Mouse (Mus musculus) embryonic facial prominence, embryonic 13.5 days (tissue): ENCODE results near the gene Mcoln1. TPM values are rescaled to one million over a fixed set of nuclear protein-coding genes. Genes with fewer than 3 reads are reported as not detected.

ENCODE experiments used
- ATAC-seq: fragments of 200-750 bp; cut with Nextera tagmentation; 2 replicates; pipeline ENCODE4 v1.8.0; 2017; ENCODE audit warnings: low read depth; ENCODE audit not compliant: insufficient number of reproducible peaks, insufficient read depth, low FRiP score, low TSS enrichment
- H3K27ac ChIP-seq: fragments of 300-500 bp; sonication (generic); 2 replicates; pipeline ENCODE4 v1.5.1; 2015; ENCODE audit warnings: moderate library complexity, mild to moderate bottlenecking, inconsistent platforms
- H3K27me3 ChIP-seq: fragments of 300-500 bp; sonication (generic); 2 replicates; pipeline ENCODE4 v1.6.1; 2015; ENCODE audit warnings: mild to moderate bottlenecking, inconsistent platforms
- H3K36me3 ChIP-seq: fragments of 300-500 bp; sonication (generic); 2 replicates; pipeline ENCODE4 v1.6.1; 2015; ENCODE audit warnings: mild to moderate bottlenecking, inconsistent platforms
- H3K4me1 ChIP-seq: fragments of 300-500 bp; sonication (generic); 2 replicates; pipeline ENCODE4 v1.6.1; 2015; ENCODE audit warnings: inconsistent platforms
- H3K4me2 ChIP-seq: fragments of 300-500 bp; sonication (generic); 2 replicates; pipeline ENCODE4 v1.6.1; 2015; ENCODE audit warnings: moderate library complexity, mild to moderate bottlenecking, inconsistent platforms
- H3K4me3 ChIP-seq: fragments of 300-500 bp; sonication (generic); 2 replicates; pipeline ENCODE4 v1.5.1; 2015; ENCODE audit warnings: mild to moderate bottlenecking, inconsistent platforms
- H3K9ac ChIP-seq: fragments of 300-500 bp; sonication (generic); 2 replicates; pipeline ENCODE4 v1.6.1; 2015; ENCODE audit warnings: mild to moderate bottlenecking, inconsistent platforms
- H3K9me3 ChIP-seq: fragments of 300-500 bp; sonication (generic); 2 replicates; pipeline ENCODE4 v1.6.1; 2016; ENCODE audit warnings: inconsistent platforms
- whole genome bisulfite sequencing: fragments of 180-500 bp; shearing (Covaris S2); methylation state at CpG from one replicate; pipeline ENCODE4 v1.1.7; 2015; ENCODE audit warnings: mixed read lengths; 5-methylcytosine and 5-hydroxymethylcytosine counted together
- polyA plus RNA-seq: library from polyadenylated mRNA; unstranded; fragments of >200 nt; fragmentation: Nextera tagmentation; extraction: Ambion mirVana; gene quantifications from 2 replicates; pipeline ENCODE4 v1.2.1, GENCODE M21; 2015

The Mcoln1 gene
- polyA plus RNA-seq, 1 experiment from 2014 or later: 58.3 TPM

- Histone ChIP-seq H3K4me1 (peaks cover 6% of the 10 kb centered on the region), H3K4me2 (no peak overlapping the region), H3K36me3 (no peaks in the 10 kb centered on the region), H3K4me3 (no peak overlapping the region), H3K9me3 (no peaks in the 10 kb centered on the region), H3K27ac (no peak overlapping the region), H3K27me3 (peaks cover 11% of the 10 kb centered on the region), H3K9ac (no peak overlapping the region)
- ATAC-seq: no peak
- 71% methylated on average over 4 of the region's 4 CpGs for WGBS
These were observed 20.0 kb upstream of the Mcoln1 start for GRCm38 (mm10) chr8:3480221-3480785.

GRCm38 (mm10) chr8:3481605-3482004 lies 18.7 kb upstream of the Mcoln1 start:
- Histone ChIP-seq H3K4me1 (peaks cover 3% of the 10 kb centered on the region; the same call in 1 of the 2 replicates), H3K9ac (no peak overlapping the region), H3K27me3 (no peaks in the 10 kb centered on the region), H3K36me3 (no peaks in the 10 kb centered on the region), H3K4me2 (no peak overlapping the region), H3K4me3 (no peak overlapping the region), H3K9me3 (no peaks in the 10 kb centered on the region), H3K27ac (no peak overlapping the region)
- 62% methylated on average over 5 of the region's 5 CpGs for WGBS
- no peak for ATAC-seq

DNA sequence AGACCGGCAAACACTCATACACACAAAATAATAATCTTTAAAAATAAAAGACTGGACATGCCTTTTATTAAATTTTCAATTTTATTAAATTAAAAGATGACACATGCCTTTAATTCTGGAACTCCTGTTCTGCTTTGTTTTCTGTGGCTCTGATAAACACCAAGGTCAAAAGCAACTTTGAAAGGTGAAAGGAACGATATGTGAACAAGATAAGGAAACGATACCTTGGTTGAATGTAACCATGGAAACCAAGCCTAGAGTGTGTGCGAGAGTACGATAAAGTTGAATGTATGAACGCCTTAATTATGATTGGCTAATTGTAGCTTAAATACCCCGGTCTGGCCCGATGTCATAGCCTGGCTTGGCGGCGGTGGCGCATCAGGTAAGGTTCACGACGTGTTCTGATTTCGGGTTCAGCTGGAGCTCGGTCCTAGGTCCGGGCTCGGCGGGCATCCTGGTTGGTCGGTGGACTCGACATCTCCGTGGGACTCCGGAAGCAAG lies 18.0 kb upstream of the Mcoln1 start:
- Histone ChIP-seq H3K4me2 (no peak overlapping the region), H3K27me3 (no peaks in the 10 kb centered on the region), H3K4me3 (no peak overlapping the region), H3K9me3 (no peaks in the 10 kb centered on the region), H3K4me1 (peaks cover 3% of the 10 kb centered on the region; the same call in 1 of the 2 replicates), H3K9ac (no peak overlapping the region), H3K27ac (no peak overlapping the region), H3K36me3 (no peaks in the 10 kb centered on the region)
- WGBS: 88% methylated on average over 22 of the region's 22 CpGs
- ATAC-seq: no peak

DNA sequence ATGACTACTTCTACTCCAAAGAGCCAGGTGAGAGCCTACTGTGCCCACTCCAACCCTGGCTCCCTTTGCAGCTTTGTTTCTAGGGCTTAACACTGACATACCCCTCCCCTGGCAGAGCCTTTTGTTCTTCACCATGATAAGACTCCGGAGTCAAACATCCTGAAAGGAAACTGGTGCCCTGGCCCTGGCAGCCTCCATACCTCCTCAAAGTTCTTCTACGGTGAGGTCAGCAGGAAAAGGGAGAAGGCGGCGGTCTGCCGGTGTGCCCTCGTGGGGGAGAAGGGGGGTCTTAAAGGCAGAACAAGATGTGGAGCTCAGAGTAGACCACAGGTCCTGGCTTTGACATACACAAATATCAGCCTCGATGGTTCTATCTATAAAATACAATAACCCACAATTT lies 16.7 kb upstream of the Mcoln1 start:
- no peak overlapping the region for H3K4me3 ChIP-seq
- H3K27me3 ChIP-seq: no peaks in the 10 kb centered on the region
- no peak overlapping the region for H3K9ac ChIP-seq
- H3K36me3 ChIP-seq: no peaks in the 10 kb centered on the region
- H3K9me3 ChIP-seq: no peaks in the 10 kb centered on the region
- no peak for ATAC-seq
- H3K4me1 ChIP-seq: peaks cover 3% of the 10 kb centered on the region; the same call in 1 of the 2 replicates
- 86% methylated on average over 7 of the region's 7 CpGs for WGBS
- no peak overlapping the region for H3K27ac ChIP-seq
- H3K4me2 ChIP-seq: no peak overlapping the region

GRCm38 (mm10) chr8:3485192-3485591 lies 15.1 kb upstream of the Mcoln1 start:
- WGBS: 19% methylated on average over 5 of the region's 5 CpGs
- H3K27me3 ChIP-seq: no peaks in the 10 kb centered on the region
- ATAC-seq: no peak

DNA sequence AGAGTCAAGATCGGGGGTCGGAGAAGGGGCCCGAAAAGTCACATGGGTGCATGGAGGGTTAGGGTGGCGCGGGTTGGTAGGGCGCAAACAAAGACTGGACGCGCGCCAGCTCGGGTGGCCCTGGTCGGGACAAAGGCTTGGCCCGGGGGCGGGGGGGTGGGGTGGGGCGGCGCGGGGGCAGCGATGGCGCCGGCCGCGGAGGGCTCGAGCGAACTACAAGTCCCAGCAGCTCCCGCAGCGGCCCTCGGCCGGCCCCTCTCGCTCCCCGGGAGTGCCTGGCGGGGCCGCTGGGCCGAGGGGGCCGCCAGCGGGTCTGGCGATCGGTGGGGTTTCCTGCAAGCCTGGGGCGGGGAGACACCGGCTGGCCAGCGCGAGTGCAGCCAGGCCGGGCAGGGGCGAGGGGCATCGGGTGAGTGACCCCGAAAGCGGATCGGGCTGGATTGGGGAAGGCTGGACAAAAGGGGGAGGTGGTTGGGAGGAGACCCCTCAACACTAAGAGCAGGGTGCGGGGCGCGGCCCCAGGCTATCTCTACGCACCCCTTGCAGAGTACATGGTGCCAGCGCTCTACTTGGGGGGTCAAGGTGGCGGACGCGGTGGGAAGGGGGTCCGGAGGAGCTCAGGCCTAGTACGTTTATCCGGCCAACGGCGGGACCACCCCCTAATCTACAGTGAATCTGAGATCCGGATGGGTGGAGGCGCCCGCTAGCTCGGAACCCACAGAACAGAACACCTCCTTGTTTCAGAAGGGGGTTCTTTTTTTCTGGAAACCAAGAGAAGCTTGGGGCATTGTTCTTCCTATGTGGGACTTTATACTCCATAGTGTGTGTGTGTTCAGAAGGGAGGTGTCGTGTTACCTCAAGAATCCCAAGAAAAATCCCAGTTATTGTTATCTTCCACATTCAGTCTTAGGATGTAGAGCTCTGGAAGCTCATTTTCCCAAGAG lies 7.1 kb upstream of the Mcoln1 start, which contains the start of gene Zfp358:
TSS of gene Zfp358 (plus strand) at position 238 of the 944 bp plus-strand sequence.
- Histone ChIP-seq H3K4me1 (peaks cover 14% of the 10 kb centered on the region), H3K27me3 (no peaks in the 10 kb centered on the region), H3K9me3 (peaks cover 24% of the 10 kb centered on the region), H3K9ac (peak within 1 kb of the TSS; percentile 99), H3K27ac (peak within 1 kb of the TSS; percentile 94), H3K4me2 (peak within 1 kb of the TSS; percentile 72), H3K4me3 (peak within 1 kb of the TSS; percentile 86), H3K36me3 (peaks cover 37% of the 10 kb centered on the region)
- 1% methylated on average over 64 of the region's 64 CpGs for WGBS
- peak; percentile 85 for ATAC-seq

More at GRCm38 (mm10) chr8:3485192-3485591, 15.1 kb upstream of the Mcoln1 start:
- no peak overlapping the region for H3K4me2 ChIP-seq
- H3K4me1 ChIP-seq: peaks cover 3% of the 10 kb centered on the region; the same call in 1 of the 2 replicates
- no peaks in the 10 kb centered on the region for H3K36me3 ChIP-seq
- H3K9ac ChIP-seq: no peak overlapping the region
- no peaks in the 10 kb centered on the region for H3K9me3 ChIP-seq
- H3K4me3 ChIP-seq: no peak overlapping the region
- H3K27ac ChIP-seq: no peak overlapping the region

DNA sequence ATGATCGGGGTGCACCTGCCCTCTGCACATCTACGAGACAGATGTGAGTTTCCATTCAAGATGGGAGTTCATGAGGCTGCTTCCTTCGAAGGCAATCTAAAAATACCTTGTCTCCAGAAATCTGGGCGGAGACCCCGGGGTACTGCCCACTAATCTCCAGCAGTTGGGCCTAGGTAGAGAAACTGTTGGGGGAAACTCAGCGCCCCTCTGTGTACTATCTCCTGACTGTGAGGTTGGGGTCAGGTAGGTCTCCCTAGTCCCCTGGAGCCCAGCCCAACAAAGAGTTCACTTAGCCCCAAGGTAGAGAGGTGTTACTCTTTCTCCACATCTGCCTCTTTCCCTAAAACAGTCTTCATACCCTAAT lies 6.4 kb upstream of the Mcoln1 start:
- 36% methylated on average over 6 of the region's 6 CpGs for WGBS
- H3K27ac ChIP-seq: peak overlapping the region; percentile 94
- no peak for ATAC-seq

DNA sequence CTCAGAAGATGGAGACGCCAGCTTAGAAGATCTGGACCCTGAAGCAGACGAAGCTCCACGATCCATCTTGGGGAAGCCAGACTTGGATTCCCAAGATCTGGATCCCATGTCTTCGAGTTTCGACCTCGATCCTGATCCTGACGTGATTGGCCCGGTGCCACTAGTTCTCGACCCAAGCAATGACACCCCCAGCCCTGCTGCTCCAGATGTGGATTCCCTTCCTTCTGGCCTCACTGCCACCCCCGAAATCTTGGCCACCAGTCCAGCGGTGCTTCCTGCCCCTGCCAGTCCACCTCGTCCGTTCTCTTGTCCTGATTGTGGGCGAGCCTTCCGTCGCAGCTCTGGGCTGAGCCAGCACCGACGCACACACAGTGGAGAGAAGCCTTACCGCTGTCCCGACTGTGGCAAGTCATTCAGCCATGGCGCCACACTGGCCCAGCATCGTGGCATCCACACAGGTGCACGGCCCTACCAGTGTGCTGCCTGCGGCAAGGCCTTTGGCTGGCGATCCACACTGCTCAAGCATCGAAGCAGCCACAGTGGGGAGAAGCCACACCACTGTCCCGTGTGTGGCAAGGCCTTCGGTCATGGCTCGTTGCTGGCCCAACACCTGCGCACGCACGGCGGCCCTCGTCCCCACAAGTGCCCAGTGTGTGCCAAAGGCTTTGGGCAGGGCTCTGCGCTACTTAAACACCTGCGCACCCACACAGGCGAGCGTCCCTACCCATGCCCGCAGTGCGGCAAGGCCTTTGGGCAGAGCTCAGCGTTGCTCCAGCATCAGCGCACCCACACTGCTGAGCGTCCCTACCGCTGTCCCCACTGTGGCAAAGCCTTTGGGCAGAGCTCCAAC lies 4.5 kb upstream of the Mcoln1 start:
- H3K36me3 ChIP-seq: peaks cover 39% of the 10 kb centered on the region
- no peak overlapping the region for H3K9ac ChIP-seq
- WGBS: 96% methylated on average over 44 of the region's 44 CpGs
- H3K4me3 ChIP-seq: no peak overlapping the region
- no peak for ATAC-seq
- H3K9me3 ChIP-seq: peaks cover 24% of the 10 kb centered on the region
- H3K27me3 ChIP-seq: no peaks in the 10 kb centered on the region
- no peak overlapping the region for H3K27ac ChIP-seq
- H3K4me1 ChIP-seq: peaks cover 21% of the 10 kb centered on the region
- no peak overlapping the region for H3K4me2 ChIP-seq

More for the DNA sequence above, 6.4 kb upstream of the Mcoln1 start:
- peaks cover 37% of the 10 kb centered on the region for H3K36me3 ChIP-seq
- peaks cover 14% of the 10 kb centered on the region for H3K4me1 ChIP-seq
- peak overlapping the region; percentile 72 for H3K4me2 ChIP-seq
- peaks cover 24% of the 10 kb centered on the region for H3K9me3 ChIP-seq
- H3K4me3 ChIP-seq: peak overlapping the region; percentile 86
- H3K9ac ChIP-seq: peak overlapping the region; percentile 99
- H3K27me3 ChIP-seq: no peaks in the 10 kb centered on the region

GRCm38 (mm10) chr8:3496428-3496748 lies 3.9 kb upstream of the Mcoln1 start:
- Histone ChIP-seq H3K27me3 (no peaks in the 10 kb centered on the region), H3K4me2 (no peak overlapping the region), H3K4me3 (no peak overlapping the region), H3K9ac (no peak overlapping the region), H3K27ac (no peak overlapping the region), H3K9me3 (peaks cover 24% of the 10 kb centered on the region), H3K4me1 (peaks cover 27% of the 10 kb centered on the region), H3K36me3 (peaks cover 39% of the 10 kb centered on the region)
- 96% methylated on average over 15 of the region's 15 CpGs for WGBS
- ATAC-seq: no peak

DNA sequence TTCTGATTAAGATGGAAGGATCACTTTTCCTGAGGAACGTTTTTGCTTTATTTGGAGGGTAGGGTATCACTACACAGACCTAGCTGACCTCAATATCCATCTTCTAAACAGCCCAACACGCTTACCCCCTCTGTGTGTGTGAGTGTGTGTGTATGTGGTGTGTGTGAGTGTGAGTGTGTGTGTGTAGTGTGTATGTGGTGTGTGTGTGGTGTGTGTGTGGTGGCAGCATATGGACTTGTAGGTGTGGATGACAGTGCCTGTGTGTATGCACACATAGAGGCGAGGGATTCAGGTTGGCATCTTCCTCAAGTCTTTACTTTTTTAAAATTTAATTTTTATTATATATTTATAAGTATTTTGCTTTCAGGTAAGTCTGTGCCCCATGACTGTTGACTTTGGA lies 1.7 kb upstream of the Mcoln1 start:
- WGBS: 89% methylated on average over 3 of the region's 3 CpGs
- Histone ChIP-seq H3K9me3 (peaks cover 24% of the 10 kb centered on the region), H3K27me3 (no peaks in the 10 kb centered on the region), H3K27ac (no peak overlapping the region), H3K36me3 (peaks cover 39% of the 10 kb centered on the region), H3K9ac (no peak overlapping the region), H3K4me3 (no peak overlapping the region), H3K4me1 (peaks cover 37% of the 10 kb centered on the region), H3K4me2 (no peak overlapping the region)
- ATAC-seq: no peak

DNA sequence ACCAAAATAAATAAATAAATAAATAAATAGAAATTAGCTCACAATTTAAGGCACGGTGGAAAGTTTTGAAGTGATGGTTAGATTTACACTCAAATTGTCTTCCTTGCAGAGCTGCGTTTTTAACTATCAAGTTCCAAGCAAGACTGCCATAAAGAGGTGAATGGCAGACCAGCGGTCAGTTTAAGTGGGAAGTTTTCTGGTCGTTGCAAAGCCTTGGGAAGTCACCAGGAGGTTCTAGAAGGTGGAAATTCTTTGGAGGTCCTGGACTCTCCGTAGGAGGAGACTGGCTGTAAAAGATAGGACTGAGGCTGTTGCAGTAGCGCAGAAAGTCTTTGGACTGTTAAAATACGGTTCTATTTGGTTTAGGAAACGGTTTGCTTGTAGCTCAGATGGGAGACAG lies 506 bp upstream of the Mcoln1 start:
- Histone ChIP-seq H3K4me3 (peak overlapping the region; percentile 79), H3K27ac (peak overlapping the region; percentile 92), H3K36me3 (peaks cover 38% of the 10 kb centered on the region), H3K27me3 (no peaks in the 10 kb centered on the region), H3K4me2 (peak overlapping the region; percentile 88), H3K4me1 (peaks cover 28% of the 10 kb centered on the region), H3K9ac (peak overlapping the region; percentile 88), H3K9me3 (peaks cover 18% of the 10 kb centered on the region)
- 0 out of 2 replicates have a peak, but pooled peaks have one; percentile 21 for ATAC-seq
- WGBS: 8% methylated on average over 8 of the region's 8 CpGs
